Comparison of ENCODE assay signal across 8 mouse cellular contexts in the genomic region with DNA sequence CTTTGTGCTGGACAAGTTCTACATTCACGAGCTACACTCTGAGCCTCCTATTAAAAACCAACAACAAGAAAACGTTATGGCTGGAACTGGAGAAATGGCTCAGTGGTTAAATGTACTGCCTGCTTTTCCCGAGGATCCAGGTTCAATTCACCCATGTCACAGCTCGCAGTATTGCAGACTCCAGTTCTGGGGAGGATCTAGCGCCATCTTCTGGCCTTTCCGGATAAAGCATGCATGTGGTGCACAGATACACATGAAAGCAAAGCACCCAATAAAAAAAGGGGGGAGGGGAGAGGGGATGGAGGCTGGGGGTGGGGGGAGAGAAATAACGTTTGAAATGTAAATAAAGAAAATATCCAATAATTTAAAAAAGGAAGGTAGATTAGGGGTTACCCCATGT. TPM values are rescaled to one million over a fixed set of nuclear protein-coding genes. Genes with fewer than 3 reads are reported as not detected.
A peak's percentile ranks its signal among the peaks of the same experiment; 100 is the strongest.
DNase-seq lines count a peak whose midpoint lies in the region; ATAC-seq lines count a peak whose summit lies in the region.

No protein-coding gene starts in this region.

- no peak overlapping the region for H3K27ac ChIP-seq in forebrain, embryonic 12.5 days
- H3K27ac ChIP-seq in forebrain, embryonic 13.5 days, result no peak overlapping the region
- no peak overlapping the region for H3K27ac ChIP-seq in intestine, embryonic 15.5 days

- H3K9me3 ChIP-seq in forebrain, embryonic 12.5 days, result no peaks in the 10 kb centered on the region
- H3K9me3 ChIP-seq in forebrain, embryonic 13.5 days (replicated peaks), result no peaks in the 10 kb centered on the region
- H3K9me3 ChIP-seq in intestine, embryonic 15.5 days, result no peaks in the 10 kb centered on the region

- no peak overlapping the region for H3K4me2 ChIP-seq in forebrain, embryonic 12.5 days
- H3K4me2 ChIP-seq in forebrain, embryonic 13.5 days, result no peak overlapping the region
- no peak overlapping the region for H3K4me2 ChIP-seq in intestine, embryonic 15.5 days (replicated peaks)

- H3K36me3 ChIP-seq in forebrain, embryonic 12.5 days (replicated peaks), result no peaks in the 10 kb centered on the region
- H3K36me3 ChIP-seq in forebrain, embryonic 13.5 days (ENCODE audit: poor library complexity, severe bottlenecking), result no peaks in the 10 kb centered on the region
- no peaks in the 10 kb centered on the region for H3K36me3 ChIP-seq in intestine, embryonic 15.5 days

- no peaks in the 10 kb centered on the region for H3K27me3 ChIP-seq in forebrain, embryonic 12.5 days
- H3K27me3 ChIP-seq in forebrain, embryonic 13.5 days, result no peaks in the 10 kb centered on the region
- H3K27me3 ChIP-seq in intestine, embryonic 15.5 days (replicated peaks), result no peaks in the 10 kb centered on the region

- peak; percentile 39; the same call in 1 of the 2 replicates for ATAC-seq in forebrain, embryonic 12.5 days (ENCODE audit: low FRiP score)
- no peak for ATAC-seq in forebrain, embryonic 13.5 days
- ATAC-seq in intestine, embryonic 15.5 days, result peak; percentile 66; the same call in 1 of the 2 replicates

- H3K4me3 ChIP-seq in forebrain, embryonic 12.5 days (replicated peaks), result no peak overlapping the region
- no peak overlapping the region for H3K4me3 ChIP-seq in forebrain, embryonic 13.5 days
- H3K4me3 ChIP-seq in intestine, embryonic 15.5 days (replicated peaks), result no peak overlapping the region

- H3K4me1 ChIP-seq in forebrain, embryonic 12.5 days, result no peaks in the 10 kb centered on the region
- no peaks in the 10 kb centered on the region for H3K4me1 ChIP-seq in forebrain, embryonic 13.5 days
- H3K4me1 ChIP-seq in intestine, embryonic 15.5 days (replicated peaks), result 0 out of 2 replicates have a peak, but pooled peaks cover 7% of the 10 kb centered on the region

- peak; percentile 50 for DNase-seq in ovary, postnatal 36 days (ENCODE audit: low spot score)
- DNase-seq in ovary, postnatal 10 days (ENCODE audit: low spot score), result no peak
- DNase-seq in cerebellum, postnatal 10 days, result peak; percentile 82 to 85
- peak; percentile 82 for DNase-seq in lung, postnatal 10 days
- DNase-seq in testis, postnatal 10 days (ENCODE audit: low spot score), result peak; percentile 80

- 13% methylated on average over 7 of the region's 7 CpGs for WGBS in forebrain, embryonic 12.5 days
- 17% methylated on average over 7 of the region's 7 CpGs for WGBS in forebrain, embryonic 13.5 days
- 20% methylated on average over 7 of the region's 7 CpGs for WGBS in intestine, embryonic 15.5 days

- no peak overlapping the region for H3K9ac ChIP-seq in forebrain, embryonic 12.5 days
- H3K9ac ChIP-seq in forebrain, embryonic 13.5 days, result no peak overlapping the region
- no peak overlapping the region for H3K9ac ChIP-seq in intestine, embryonic 15.5 days

RNA-seq across cellular contexts. Expression of a gene that starts 45.5 kb away (rescaled TPM):
- 118 and 122 TPM in 2 replicates for polyA plus RNA-seq in forebrain, embryonic 12.5 days (2016; fragmentation: Nextera tagmentation; extraction: Ambion mirVana)
- polyA plus RNA-seq in forebrain, embryonic 13.5 days (2015; fragmentation: Nextera tagmentation; extraction: Ambion mirVana), result 62.9 and 76.1 TPM in 2 replicates
- 57.7 and 62.4 TPM in 2 replicates for polyA plus RNA-seq in intestine, embryonic 15.5 days (2015; fragmentation: Nextera tagmentation; extraction: Ambion mirVana)
